Mouse (Mus musculus): ENCODE results near the gene Cd69.

DNA sequence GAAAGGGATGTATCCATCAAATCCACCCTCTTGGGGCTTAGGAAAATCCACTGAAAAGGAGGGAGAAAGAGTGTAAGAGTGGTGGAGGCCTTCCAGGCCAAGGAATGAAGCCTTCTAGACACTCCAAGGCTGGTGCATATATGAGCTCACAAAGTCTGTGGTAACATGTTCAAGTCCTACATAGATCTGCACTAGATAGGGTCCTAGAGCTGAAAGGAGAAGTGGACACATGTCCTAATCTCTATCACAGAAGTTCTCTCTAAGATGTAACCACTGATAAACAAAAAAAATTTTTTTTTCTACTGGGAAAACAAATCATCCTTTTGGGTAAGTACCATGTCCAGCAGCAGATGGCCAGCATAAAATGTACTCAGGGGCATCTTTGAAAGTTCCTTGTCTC is 13.5 kb upstream of the Cd69 start:
- TF ChIP-seq POLR2A (IDR thresholded peaks at IDR 0.05; ENCODE audit: insufficient read depth, low read depth, low read length) (no peak), CTCF (IDR thresholded peaks at IDR 0.05; ENCODE audit: insufficient read depth, low read depth, low read length) (no peak)

Data from olfactory bulb, adult 2 months (tissue).